Mouse (Mus musculus): ENCODE results near the gene Pole2. TPM values are rescaled to one million over a fixed set of nuclear protein-coding genes. Genes with fewer than 3 reads are reported as not detected.

The Pole2 gene
- 10 to 100 TPM in 1 of 2 experiments, 1 to 10 TPM in 1; 7.2 to 14.1 TPM for polyA plus RNA-seq (2017; shearing (Covaris generic))

DNA sequence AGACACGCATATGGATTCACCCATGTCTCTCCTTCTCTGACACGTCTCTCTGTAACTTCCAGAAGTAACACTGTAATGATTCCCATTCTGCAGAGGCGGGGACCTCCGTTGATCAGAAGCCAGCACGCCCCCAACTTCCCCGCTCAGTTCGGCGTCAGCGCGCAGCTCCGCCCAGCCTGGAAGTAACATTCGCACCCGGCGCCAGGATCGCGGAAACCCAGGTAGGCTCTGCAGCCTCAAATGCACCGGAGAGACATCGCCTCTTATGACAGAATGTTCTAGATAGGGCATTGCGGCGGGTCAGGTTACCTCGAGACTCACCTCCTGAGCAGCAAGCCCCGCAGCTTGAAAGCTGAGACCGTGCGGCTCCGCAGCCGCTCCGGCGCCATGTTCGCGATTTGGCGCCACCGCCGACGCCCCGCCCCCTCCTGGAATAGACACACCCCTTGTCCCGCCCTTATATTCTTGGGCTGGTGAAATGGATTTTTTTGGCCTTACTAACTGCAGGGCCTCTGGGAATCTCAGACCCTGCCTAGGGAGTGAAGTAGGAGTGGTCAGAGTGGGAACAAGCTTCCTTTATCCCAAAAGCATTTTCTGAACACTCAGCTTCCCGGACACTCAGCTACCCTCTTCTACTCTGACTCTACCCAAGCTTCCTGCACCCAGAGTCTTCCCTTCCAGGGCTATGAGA, at the start of gene Pole2:
Pole2 (minus strand) TSS at position 420 of the 691 bp plus-strand sequence.

DNA sequence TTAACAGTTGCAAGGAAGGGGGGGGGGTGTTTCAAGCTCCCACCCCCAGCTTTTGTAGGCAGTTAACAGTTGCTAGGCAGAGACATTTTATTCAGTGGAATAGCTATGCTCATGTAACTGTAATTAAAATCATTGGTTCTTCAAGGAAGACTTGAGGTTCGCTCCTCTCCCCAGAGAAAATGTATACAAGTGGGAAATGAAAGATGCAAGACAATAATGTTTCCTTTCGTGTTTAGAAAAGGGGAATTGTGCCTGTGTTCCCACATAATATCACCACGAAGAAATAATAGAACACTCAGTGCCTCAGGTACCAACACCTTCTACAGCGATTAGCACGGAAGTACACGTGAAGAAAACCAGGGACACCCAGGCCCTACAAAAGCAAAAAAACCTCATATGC, 12.9 kb upstream of the Pole2 start, which contains the start of gene Klhdc1:
Klhdc1 (plus strand) TSS at position 301 of the 400 bp plus-strand sequence.

DNA sequence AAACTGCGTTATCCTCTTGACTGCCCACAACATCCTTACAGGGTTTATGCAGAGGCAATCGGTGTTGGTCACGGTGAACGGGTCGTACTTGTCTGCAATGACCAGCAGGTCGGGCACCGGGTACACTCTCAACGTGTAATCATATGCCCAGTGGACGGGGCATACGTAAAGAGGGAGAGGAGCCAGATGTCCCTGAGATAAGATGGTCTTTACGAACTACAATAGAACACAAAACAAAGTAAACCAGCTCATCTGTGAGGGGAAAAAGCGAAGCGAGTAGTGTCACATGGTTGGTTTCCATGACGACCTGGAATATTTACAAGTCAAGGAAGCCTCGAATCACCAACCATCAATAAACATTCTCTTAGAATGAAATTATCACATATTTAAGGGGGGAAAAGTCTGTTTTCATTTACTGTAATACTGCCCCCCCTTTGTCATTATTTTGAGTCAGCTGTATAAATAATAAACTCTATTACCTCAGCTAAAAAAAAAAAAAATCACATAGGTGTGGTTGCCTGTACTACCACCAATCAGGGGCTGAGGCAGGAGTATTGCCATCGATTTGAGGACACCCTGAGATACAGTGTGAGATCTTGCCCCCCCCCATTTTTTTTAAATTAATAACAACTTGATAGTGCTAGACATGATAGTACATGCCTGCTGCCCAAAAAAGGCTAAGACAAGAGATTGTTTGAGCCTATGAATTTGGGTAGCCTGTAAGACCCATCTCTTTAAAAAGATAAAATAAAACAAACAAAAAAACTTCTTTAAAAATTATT, 23.8 kb downstream of the Pole2 start, which contains the start of gene Gm49384:
Gm49384 (minus strand) TSS at position 216 of the 782 bp plus-strand sequence.

DNA sequence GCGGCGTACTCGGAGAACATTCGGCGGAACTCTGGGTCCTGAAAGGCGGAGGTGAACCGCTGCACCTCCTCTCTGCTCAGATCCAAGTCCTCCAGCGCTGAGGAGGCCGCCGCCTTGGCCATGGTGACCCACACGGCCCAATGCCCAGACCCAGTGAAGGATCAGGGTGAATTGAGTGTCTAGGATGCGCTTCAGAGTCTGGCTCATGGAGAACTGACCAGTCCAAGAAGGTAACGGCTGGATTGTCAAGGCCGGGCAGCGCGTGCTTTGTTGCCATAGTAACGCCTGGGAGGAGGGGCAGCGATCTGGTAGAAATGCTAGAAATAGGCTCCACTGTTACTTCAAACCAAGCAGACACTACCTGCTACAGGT, 29.8 kb downstream of the Pole2 start, which contains the start of gene Dnaaf2:
Dnaaf2 (minus strand) TSS at position 266 of the 372 bp plus-strand sequence.

DNA sequence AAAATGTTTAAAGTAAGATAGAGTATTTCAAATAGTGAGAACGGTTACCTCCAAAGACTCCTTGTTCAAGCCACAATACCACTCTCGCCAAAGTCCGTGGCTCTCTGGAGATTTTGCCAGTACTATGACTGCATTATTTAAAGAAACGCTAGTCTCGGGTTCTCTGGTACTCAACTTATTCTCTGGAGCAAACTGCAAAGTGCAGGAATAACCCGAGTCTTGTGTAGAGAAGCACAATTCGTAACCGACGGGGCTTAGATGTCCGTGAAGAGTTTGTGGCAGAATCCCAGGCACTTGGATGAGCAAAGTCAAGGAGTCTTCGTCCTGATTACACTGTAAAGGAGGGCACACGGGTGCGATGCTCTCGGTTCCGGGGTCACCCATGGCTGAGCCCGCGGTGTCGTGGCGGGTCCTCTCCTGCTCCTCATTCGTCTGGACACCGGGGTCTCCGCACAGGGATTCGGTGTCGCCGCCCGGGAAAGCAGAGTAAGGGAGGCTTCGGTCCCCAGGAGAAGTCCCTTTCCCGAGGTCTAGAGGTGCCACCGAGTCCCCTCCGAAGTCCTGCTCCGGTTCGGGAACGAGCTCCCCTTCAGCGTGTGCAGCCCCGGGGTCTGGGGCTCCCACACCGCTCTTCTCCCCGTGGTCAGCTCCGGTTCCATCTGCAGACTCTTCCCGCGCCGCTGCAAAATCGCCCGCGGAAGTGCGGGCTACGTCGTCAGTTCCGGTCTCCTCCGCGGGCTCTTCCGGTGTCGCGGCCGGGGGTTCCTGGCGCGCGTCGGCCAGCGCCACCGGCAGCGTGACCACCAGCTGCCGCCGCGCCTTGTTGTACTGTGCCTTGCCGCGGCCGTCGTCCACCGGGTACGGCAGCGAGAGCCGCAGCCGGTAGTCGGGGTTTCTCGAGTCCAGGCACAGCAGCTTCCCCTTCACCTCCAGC, 31.3 kb downstream of the Pole2 start, which contains the start of gene Gm49383:
Gm49383 (minus strand) TSS at position 661 of the 934 bp plus-strand sequence.

DNA sequence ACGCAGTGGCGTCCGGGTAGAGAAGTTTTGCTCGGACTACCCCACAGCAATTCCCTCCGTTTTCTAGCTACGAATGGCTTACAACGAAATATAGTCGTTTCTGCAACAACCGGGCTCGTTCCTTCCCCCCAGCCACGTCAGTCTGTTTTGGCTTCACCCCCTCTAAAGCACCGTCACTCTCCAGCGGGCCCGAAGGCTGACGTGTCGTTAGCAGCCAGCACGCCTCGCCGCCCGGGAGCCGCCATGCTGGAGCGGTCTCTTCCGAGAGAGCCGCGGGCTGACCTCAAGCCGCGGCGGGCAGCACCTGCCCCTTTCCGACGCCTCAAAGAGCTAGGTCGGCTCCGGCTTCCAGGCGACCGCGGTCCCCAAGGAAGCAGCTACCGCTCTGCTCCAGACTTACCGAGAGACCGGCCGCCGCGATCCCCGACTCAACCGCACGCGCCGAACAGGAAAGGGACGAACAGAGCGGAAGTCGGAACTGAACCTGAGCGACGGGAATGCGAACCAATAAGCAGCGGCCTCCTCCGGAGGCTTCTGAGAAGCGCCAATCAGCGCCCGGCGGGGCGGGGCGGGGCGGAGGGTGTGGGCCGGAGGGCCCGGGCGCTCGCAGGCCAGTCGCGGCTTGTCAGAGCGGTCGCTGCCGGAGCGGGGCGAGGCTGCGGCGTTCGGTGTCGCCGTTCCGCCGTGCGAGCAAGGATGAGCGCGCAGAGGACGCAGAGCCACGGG, 44.2 kb downstream of the Pole2 start, which contains the start of the genes Rpl36al and Mgat2:
Rpl36al (minus strand) TSS at position 501 of the 726 bp plus-strand sequence.
Mgat2 (plus strand) TSS at position 575 of the 726 bp plus-strand sequence.

DNA sequence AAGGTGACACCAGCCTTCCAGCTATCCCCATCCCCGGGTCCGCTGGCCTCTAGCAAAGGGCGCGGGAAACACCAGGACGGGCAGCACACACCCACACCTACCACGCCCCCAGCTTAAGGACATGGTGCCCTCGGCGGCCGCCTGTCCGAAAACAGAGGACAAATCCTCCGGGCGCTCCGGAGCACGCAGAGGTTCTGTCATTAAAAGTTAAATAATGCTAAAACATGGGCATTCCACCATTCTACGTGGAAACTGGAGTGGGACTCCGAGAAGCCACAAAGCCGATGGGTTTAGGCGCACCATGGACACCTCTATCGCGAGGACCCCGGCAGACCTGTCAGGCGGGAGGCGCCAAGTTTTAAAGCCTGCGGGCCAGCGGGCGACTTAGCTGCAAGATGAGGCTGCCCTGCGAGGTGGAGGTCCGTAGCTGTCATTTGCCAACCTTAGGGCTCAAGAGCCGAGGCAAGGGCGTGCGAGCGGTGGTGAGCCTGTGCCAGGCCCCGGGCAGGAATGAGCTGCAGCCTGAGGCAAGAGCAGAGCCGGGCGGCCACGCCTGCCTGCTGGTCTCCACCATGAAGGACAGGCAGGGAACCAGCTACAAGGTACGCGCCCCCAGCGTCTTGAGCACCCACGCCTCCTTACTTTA, 59.4 kb downstream of the Pole2 start, which contains the start of gene Lrr1:
Lrr1 (plus strand) TSS at position 354 of the 646 bp plus-strand sequence.

DNA sequence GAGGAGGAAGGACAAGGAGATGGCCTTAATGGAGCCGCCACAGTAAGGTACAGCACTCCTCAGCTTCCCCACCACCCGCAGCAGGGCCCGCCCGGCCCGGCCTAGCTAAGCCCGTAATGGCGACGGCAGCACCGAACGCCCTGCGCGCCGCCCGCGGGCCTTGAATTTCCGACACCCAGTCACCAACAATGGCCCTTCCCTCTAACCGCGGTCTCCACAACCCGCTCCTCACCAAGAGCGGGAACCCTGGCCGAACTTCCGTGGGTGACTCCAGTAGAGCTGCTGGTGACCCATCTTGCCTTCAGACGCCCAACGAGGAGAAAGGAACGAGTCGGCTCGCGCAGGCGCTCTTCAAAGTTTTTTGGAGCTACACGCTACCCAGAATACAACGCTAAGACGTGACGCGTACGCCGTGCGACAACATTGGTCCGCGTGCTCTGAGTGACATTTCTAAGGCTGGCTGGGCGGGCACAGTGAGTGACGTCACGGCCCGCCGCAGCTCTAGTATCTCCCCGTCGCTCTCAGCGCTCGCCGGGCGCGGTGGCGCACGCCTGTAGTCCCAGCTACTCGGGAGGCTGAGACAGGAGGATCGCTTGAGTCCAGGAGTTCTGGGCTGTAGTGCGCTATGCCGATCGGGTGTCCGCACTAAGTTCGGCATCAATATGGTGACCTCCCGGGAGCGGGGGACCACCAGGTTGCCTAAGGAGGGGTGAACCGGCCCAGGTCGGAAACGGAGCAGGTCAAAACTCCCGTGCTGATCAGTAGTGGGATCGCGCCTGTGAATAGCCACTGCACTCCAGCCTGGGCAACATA, 69.0 kb downstream of the Pole2 start, which contains the start of gene Rps29:
Rps29 (minus strand) TSS at position 422 of the 813 bp plus-strand sequence.

Other genes with a start within 250 kb of the Pole2 start
- gene Rps29, start 69.0 kb downstream of the Pole2 start, polyA plus RNA-seq (2017; shearing (Covaris generic)): 1,000 to 10,000 TPM; 1,529 to 1,690 TPM
- under 1 TPM; 0.59 to 0.82 TPM for gene Lrr1, start 59.4 kb downstream of the Pole2 start, polyA plus RNA-seq (2017; shearing (Covaris generic))
- gene Rpl36al, start 44.1 kb downstream of the Pole2 start, polyA plus RNA-seq (2017; shearing (Covaris generic)): 100 to 1,000 TPM; 368 to 420 TPM
- gene Mgat2, start 44.0 kb downstream of the Pole2 start, polyA plus RNA-seq (2017; shearing (Covaris generic)): 10 to 100 TPM; 72.3 to 94.3 TPM
- gene Gm49383, start 31.1 kb downstream of the Pole2 start, polyA plus RNA-seq (2017; shearing (Covaris generic)): 10 to 100 TPM; 11.0 to 17.6 TPM
- gene Dnaaf2, start 29.8 kb downstream of the Pole2 start, polyA plus RNA-seq (2017; shearing (Covaris generic)): 10 to 100 TPM in 1 of 2 experiments, 1 to 10 TPM in 1; 8.4 to 12.4 TPM
- gene Gm49384, start 23.9 kb downstream of the Pole2 start, polyA plus RNA-seq (2017; shearing (Covaris generic)): 10 to 100 TPM; 11.7 to 21.1 TPM
- 10 to 100 TPM; 23.9 to 36.3 TPM for gene Klhdc1, start 13.0 kb upstream of the Pole2 start, polyA plus RNA-seq (2017; shearing (Covaris generic))
- 10 to 100 TPM; 55.9 to 82.2 TPM for gene Klhdc2, start 68.5 kb upstream of the Pole2 start, polyA plus RNA-seq (2017; shearing (Covaris generic))
- 100 to 1,000 TPM; 115 to 126 TPM for gene Nemf, start 129.0 kb upstream of the Pole2 start, polyA plus RNA-seq (2017; shearing (Covaris generic))
- 100 to 1,000 TPM; 364 to 379 TPM for gene Arf6, start 144.0 kb upstream of the Pole2 start, polyA plus RNA-seq (2017; shearing (Covaris generic))
- 1 to 10 TPM; 5.8 to 6.5 TPM for gene Gm9887, start 144.3 kb upstream of the Pole2 start, polyA plus RNA-seq (2017; shearing (Covaris generic))

All from inflammation-experienced regulatory T-cells (primary cell).